Mouse (Mus musculus) heart, embryonic 16.5 days (tissue): ENCODE measurements around the gene Mmab. TPM values are rescaled to one million over a fixed set of nuclear protein-coding genes. Genes with fewer than 3 reads are reported as not detected.

Source experiments
- ATAC-seq: fragments of 200-750 bp; cut with Nextera tagmentation; replicated peaks from 2 replicates; pipeline ENCODE4 v1.8.0; 2017; ENCODE audit warnings: moderate number of reproducible peaks; ENCODE audit not compliant: insufficient read depth, low FRiP score; ENCODE audit errors: extremely low read depth
- H3K27ac ChIP-seq: fragments of 300-500 bp; sonication (generic); 2 replicates; pipeline ENCODE4 v1.5.1; 2014; ENCODE audit warnings: mild to moderate bottlenecking, low read length, control low read depth, moderate library complexity
- H3K27me3 ChIP-seq: fragments of 300-500 bp; sonication (generic); 2 replicates; pipeline ENCODE4 v1.6.1; 2014; ENCODE audit warnings: low read length, mixed read lengths; ENCODE audit not compliant: control insufficient read depth, insufficient read depth
- H3K36me3 ChIP-seq: fragments of 300-500 bp; sonication (generic); 2 replicates; pipeline ENCODE4 v1.6.1; 2014; ENCODE audit not compliant: control insufficient read depth, insufficient read depth
- H3K4me1 ChIP-seq: fragments of 300-500 bp; sonication (generic); 2 replicates; pipeline ENCODE4 v1.6.1; 2014; ENCODE audit warnings: low read length, mixed read lengths; ENCODE audit not compliant: control insufficient read depth, insufficient read depth
- H3K4me2 ChIP-seq: fragments of 300-500 bp; sonication (generic); 2 replicates; pipeline ENCODE4 v1.6.1; 2014; ENCODE audit warnings: low read depth, mild to moderate bottlenecking, control low read depth, low read length
- H3K4me3 ChIP-seq: fragments of 300-500 bp; sonication (generic); 2 replicates; pipeline ENCODE4 v1.5.1; 2014; ENCODE audit warnings: mild to moderate bottlenecking, control low read depth, low read length
- H3K9ac ChIP-seq: fragments of 300-500 bp; sonication (generic); 2 replicates; pipeline ENCODE4 v1.6.1; 2014; ENCODE audit warnings: low read length, control low read depth
- H3K9me3 ChIP-seq: fragments of 300-500 bp; sonication (generic); replicated peaks from 2 replicates; pipeline ENCODE4 v1.6.1; 2016; ENCODE audit warnings: low read length; ENCODE audit not compliant: control insufficient read depth
- WGBS: fragments of 180-500 bp; shearing (Covaris S2); extraction: QIAGEN DNeasy Blood & Tissue Kit; methylation state at CpG from one replicate; pipeline ENCODE4 v1.1.7; 2014; 5-methylcytosine and 5-hydroxymethylcytosine counted together
- polyA plus RNA-seq: library from polyadenylated mRNA; unstranded; fragments of >200 nt; fragmentation: Nextera tagmentation; extraction: Ambion mirVana; gene quantifications from 2 replicates; pipeline ENCODE4 v1.2.1, GENCODE M21; 2015

Mmab gene
- polyA plus RNA-seq, 1 experiment from 2014 or later = 24.5 TPM

GRCm38 (mm10) chr5:114421561-114422298 is 22.1 kb downstream of the Mmab start:
- no peaks in the 10 kb centered on the region for H3K4me1 ChIP-seq
- 52% methylated on average over 11 of the region's 11 CpGs for WGBS
- H3K27me3 ChIP-seq = no peaks in the 10 kb centered on the region
- no peak overlapping the region for H3K27ac ChIP-seq
- H3K9me3 ChIP-seq = no peaks in the 10 kb centered on the region
- H3K36me3 ChIP-seq = peaks cover 34% of the 10 kb centered on the region
- ATAC-seq = no peak
- no peak overlapping the region for H3K4me2 ChIP-seq
- H3K4me3 ChIP-seq = no peak overlapping the region
- no peak overlapping the region for H3K9ac ChIP-seq

GRCm38 (mm10) chr5:114418541-114418940 is 25.3 kb downstream of the Mmab start:
- ATAC-seq = no peak; the same call in 1 of the 2 replicates
- no peaks in the 10 kb centered on the region for H3K9me3 ChIP-seq
- H3K27ac ChIP-seq = no peak overlapping the region
- H3K36me3 ChIP-seq = peaks cover 57% of the 10 kb centered on the region
- no peak overlapping the region for H3K9ac ChIP-seq
- 83% methylated on average over 8 of the region's 8 CpGs for WGBS
- peaks cover 3% of the 10 kb centered on the region for H3K4me1 ChIP-seq
- no peaks in the 10 kb centered on the region for H3K27me3 ChIP-seq
- no peak overlapping the region for H3K4me3 ChIP-seq
- no peak overlapping the region for H3K4me2 ChIP-seq

- no peak overlapping the region for H3K4me2 ChIP-seq
- H3K9ac ChIP-seq = no peak overlapping the region
- H3K9me3 ChIP-seq = no peaks in the 10 kb centered on the region
- H3K4me1 ChIP-seq = peaks cover 13% of the 10 kb centered on the region
- H3K27ac ChIP-seq = no peak overlapping the region
- H3K27me3 ChIP-seq = no peaks in the 10 kb centered on the region
- no peak overlapping the region for H3K4me3 ChIP-seq
- H3K36me3 ChIP-seq = peaks cover 72% of the 10 kb centered on the region
- 48% methylated on average over 8 of the region's 8 CpGs for WGBS
- ATAC-seq = no peak
Observed at GRCm38 (mm10) chr5:114416855-114417254, 27.0 kb downstream of the Mmab start.

- H3K36me3 ChIP-seq = peaks cover 81% of the 10 kb centered on the region
- no peak overlapping the region for H3K4me2 ChIP-seq
- no peak overlapping the region for H3K4me3 ChIP-seq
- WGBS = 94% methylated on average over 5 of the region's 5 CpGs
- no peak for ATAC-seq
- H3K9me3 ChIP-seq = no peaks in the 10 kb centered on the region
- H3K9ac ChIP-seq = no peak overlapping the region
- no peak overlapping the region for H3K27ac ChIP-seq
- no peaks in the 10 kb centered on the region for H3K27me3 ChIP-seq
- H3K4me1 ChIP-seq = peaks cover 13% of the 10 kb centered on the region
Observed at GRCm38 (mm10) chr5:114415606-114416005, 28.3 kb downstream of the Mmab start.

GRCm38 (mm10) chr5:114413067-114413735 is 30.7 kb downstream of the Mmab start:
- Histone ChIP-seq H3K27me3 (no peaks in the 10 kb centered on the region), H3K9ac (no peak overlapping the region), H3K4me1 (peaks cover 13% of the 10 kb centered on the region), H3K27ac (peak overlapping the region; percentile 43; the same call in 1 of the 2 replicates), H3K4me2 (no peak overlapping the region), H3K36me3 (peaks cover 82% of the 10 kb centered on the region), H3K9me3 (no peaks in the 10 kb centered on the region), H3K4me3 (no peak overlapping the region)
- WGBS = 41% methylated on average over 16 of the region's 16 CpGs
- peak; percentile 54; the same call in 1 of the 2 replicates for ATAC-seq

DNA sequence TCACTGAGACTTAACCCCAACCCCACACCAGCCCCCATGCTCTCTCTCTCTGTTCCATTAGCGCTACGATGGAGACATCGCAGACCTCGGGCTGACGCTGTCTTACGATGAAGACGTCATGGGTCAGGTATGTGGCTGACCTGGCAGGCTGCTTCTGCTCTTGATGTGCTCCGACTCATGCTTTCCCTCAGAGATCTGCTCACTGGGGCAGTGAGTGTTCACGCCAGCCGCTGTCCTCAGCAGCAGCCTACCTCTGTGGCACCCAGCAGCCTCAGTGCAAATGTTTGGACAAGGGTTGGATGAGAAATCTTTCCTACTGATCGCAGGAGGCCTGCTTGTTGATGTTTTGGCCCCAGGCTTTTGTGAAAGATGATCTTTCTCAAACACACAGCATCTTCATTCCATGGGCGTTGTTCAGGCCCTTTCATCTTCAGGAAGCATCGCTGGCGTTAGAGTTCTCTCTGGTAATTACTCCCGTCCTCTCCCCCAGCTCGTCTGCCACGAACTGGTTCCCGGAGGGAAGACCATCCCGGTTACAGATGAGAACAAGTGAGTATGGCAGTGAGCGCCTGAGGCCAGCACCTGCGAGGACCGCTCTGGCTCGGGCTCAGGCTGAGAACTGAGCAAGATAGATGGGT is 31.4 kb downstream of the Mmab start:
- no peak for ATAC-seq
- Histone ChIP-seq H3K9ac (no peak overlapping the region), H3K27me3 (no peaks in the 10 kb centered on the region)

DNA sequence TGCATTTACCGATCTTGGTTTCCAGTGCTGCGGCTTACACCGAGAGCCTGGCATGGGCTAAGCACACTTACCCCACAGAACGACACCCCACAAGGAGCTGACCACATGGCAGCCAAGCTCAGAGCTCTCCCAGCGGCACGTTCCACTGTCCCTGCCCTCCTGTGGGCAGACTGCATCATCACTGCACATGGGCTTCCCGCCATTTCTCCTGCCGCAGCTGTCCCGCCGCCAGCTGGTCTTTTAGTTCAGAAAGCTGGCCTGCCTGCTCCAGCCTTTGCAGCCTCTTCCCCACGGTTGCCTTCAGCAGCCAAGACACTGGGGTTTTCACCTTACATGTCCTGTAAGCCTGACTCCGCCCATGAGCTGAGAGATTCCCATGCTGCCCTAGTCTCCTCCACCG is 33.4 kb downstream of the Mmab start:
- Histone ChIP-seq H3K4me2 (no peak overlapping the region), H3K9me3 (no peaks in the 10 kb centered on the region), H3K4me3 (no peak overlapping the region), H3K27me3 (no peaks in the 10 kb centered on the region), H3K9ac (no peak overlapping the region), H3K27ac (no peak overlapping the region), H3K4me1 (peaks cover 13% of the 10 kb centered on the region), H3K36me3 (peaks cover 85% of the 10 kb centered on the region)
- WGBS = 84% methylated on average over 13 of the region's 13 CpGs
- no peak for ATAC-seq

More for the DNA sequence above, 31.4 kb downstream of the Mmab start:
- Histone ChIP-seq H3K4me2 (no peak overlapping the region), H3K36me3 (peaks cover 86% of the 10 kb centered on the region), H3K4me3 (no peak overlapping the region), H3K4me1 (peaks cover 13% of the 10 kb centered on the region), H3K27ac (peak overlapping the region; percentile 13; the same call in 1 of the 2 replicates), H3K9me3 (no peaks in the 10 kb centered on the region)
- 59% methylated on average over 23 of the region's 23 CpGs for WGBS

DNA sequence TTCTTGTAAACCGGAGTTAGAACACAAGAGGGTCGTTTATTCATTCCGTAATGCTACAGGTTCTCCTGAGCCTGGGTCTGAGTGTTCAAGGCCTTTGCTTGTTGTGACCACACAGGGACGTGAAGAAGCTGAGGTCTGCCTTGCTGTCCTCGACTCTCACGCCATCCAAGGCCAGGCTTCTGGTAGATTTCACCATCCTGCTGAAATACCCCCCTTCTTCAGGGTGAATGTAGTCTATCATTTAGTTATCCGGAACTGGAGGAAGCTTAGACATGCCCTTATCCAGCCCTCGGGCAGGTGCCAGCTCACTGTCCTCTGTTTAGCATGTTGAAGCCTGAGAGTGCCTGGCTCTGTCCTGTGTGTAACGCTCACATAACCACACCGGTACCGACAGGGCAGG is 35.0 kb downstream of the Mmab start:
- 91% methylated on average over 11 of the region's 11 CpGs for WGBS

DNA sequence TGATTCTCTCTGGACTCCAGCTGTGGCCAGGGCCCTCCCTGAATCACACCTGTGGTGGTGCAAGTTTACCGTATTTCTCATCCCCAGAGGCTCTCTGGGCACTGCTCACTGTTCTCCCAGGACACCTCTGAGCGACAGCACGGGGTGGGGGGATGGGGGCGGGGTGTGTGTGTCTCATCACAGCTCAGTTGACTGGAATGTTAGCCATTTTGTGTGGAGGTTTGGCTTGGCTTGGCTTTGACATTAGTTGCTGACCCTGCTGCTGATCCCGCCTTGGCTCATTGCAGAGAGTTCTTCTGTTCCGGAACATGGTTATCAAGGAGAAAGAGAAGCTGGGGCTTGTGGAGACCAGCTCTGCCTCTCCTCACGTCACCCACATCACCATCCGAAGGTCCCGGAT is 36.0 kb downstream of the Mmab start:
- H3K27ac ChIP-seq = no peak overlapping the region
- ATAC-seq = no peak
- no peak overlapping the region for H3K4me2 ChIP-seq
- peaks cover 89% of the 10 kb centered on the region for H3K36me3 ChIP-seq
- no peak overlapping the region for H3K4me3 ChIP-seq
- no peaks in the 10 kb centered on the region for H3K9me3 ChIP-seq
- WGBS = 82% methylated on average over 9 of the region's 9 CpGs
- no peak overlapping the region for H3K9ac ChIP-seq
- H3K4me1 ChIP-seq = peaks cover 3% of the 10 kb centered on the region; the same call in 1 of the 2 replicates
- no peaks in the 10 kb centered on the region for H3K27me3 ChIP-seq

More for the DNA sequence above, 35.0 kb downstream of the Mmab start:
- no peaks in the 10 kb centered on the region for H3K9me3 ChIP-seq
- no peaks in the 10 kb centered on the region for H3K27me3 ChIP-seq
- H3K9ac ChIP-seq = no peak overlapping the region
- no peak overlapping the region for H3K27ac ChIP-seq
- H3K4me3 ChIP-seq = no peak overlapping the region
- H3K36me3 ChIP-seq = peaks cover 84% of the 10 kb centered on the region
- no peak overlapping the region for H3K4me2 ChIP-seq
- H3K4me1 ChIP-seq = peaks cover 13% of the 10 kb centered on the region
- ATAC-seq = no peak
